Mouse (Mus musculus) cerebellum, postnatal 25 days (tissue): ENCODE measurements around the gene Epo.

Experiments
- DNase-seq, 2 experiments: peaks; one replicate each; pipeline ENCODE4 v3.0.0; 2021; ENCODE audit warnings: mixed read lengths in 2 of 2

Gene Epo

GRCm38 (mm10) chr5:137533117-137533827 is at the start of gene Epo, which contains the start of gene Gnb2:
TSS of gene Epo (minus strand) at chr5:137533242.
TSS of gene Gnb2 (minus strand) at chr5:137533510.
- peak; percentile 97 to 99 for DNase-seq

GRCm38 (mm10) chr5:137582702-137583101 is 49.7 kb upstream of the Epo start:
- no peak for DNase-seq

- DNase-seq: no peak
Observed at GRCm38 (mm10) chr5:137580246-137580645, 47.2 kb upstream of the Epo start.

GRCm38 (mm10) chr5:137574470-137574901 is 41.4 kb upstream of the Epo start:
- DNase-seq: peak; percentile 75 to 84

- DNase-seq: no peak
Observed at GRCm38 (mm10) chr5:137570691-137571586, 37.9 kb upstream of the Epo start.

- DNase-seq: no peak
Observed at GRCm38 (mm10) chr5:137570181-137570580, 37.1 kb upstream of the Epo start.

GRCm38 (mm10) chr5:137569665-137570064 is 36.6 kb upstream of the Epo start, which contains the start of gene Tfr2:
TSS of gene Tfr2 (plus strand) at chr5:137569840.
- DNase-seq: no peak

- DNase-seq: no peak
Observed at GRCm38 (mm10) chr5:137569031-137569430, 36.0 kb upstream of the Epo start.

- no peak for DNase-seq
Observed at GRCm38 (mm10) chr5:137568223-137568798, 35.3 kb upstream of the Epo start.

- no peak for DNase-seq
Observed at GRCm38 (mm10) chr5:137566416-137566815, 33.4 kb upstream of the Epo start.

GRCm38 (mm10) chr5:137565744-137566143 is 32.7 kb upstream of the Epo start:
- DNase-seq: no peak

GRCm38 (mm10) chr5:137562965-137563364 is 29.9 kb upstream of the Epo start:
- no peak for DNase-seq

- no peak for DNase-seq
Observed at GRCm38 (mm10) chr5:137561556-137561955, 28.5 kb upstream of the Epo start.

- no peak for DNase-seq
Observed at GRCm38 (mm10) chr5:137553898-137554297, 20.9 kb upstream of the Epo start.

- peak; percentile 97 to 99 for DNase-seq
Observed at GRCm38 (mm10) chr5:137553411-137553837, 20.4 kb upstream of the Epo start, which contains the start of gene Actl6b. TSS of gene Actl6b (plus strand) at chr5:137553517.

GRCm38 (mm10) chr5:137553000-137553399 is 20.0 kb upstream of the Epo start:
- no peak for DNase-seq

GRCm38 (mm10) chr5:137551119-137551518 is 18.1 kb upstream of the Epo start:
- peak in 1 of 2 experiments; percentile 61 for DNase-seq

GRCm38 (mm10) chr5:137549840-137550239 is 16.8 kb upstream of the Epo start:
- no peak for DNase-seq

- DNase-seq: no peak
Observed at GRCm38 (mm10) chr5:137545596-137545995, 12.6 kb upstream of the Epo start.

- DNase-seq: no peak
Observed at GRCm38 (mm10) chr5:137544926-137545325, 11.9 kb upstream of the Epo start.

- DNase-seq: peak; percentile 75 to 81
Observed at GRCm38 (mm10) chr5:137541768-137542540, 8.9 kb upstream of the Epo start.

GRCm38 (mm10) chr5:137540991-137541390 is 7.9 kb upstream of the Epo start:
- DNase-seq: peak in 1 of 2 experiments; percentile 2
